Mouse (Mus musculus) left cerebral cortex, postnatal 4 days (tissue): ENCODE measurements at regions not wholly inside any gene's neighbourhood (a gene's known extent, or its start where the extent isn't known, plus 50 kb on each side); places are given as distances from the start of the nearest gene placed in this dataset.

Source experiments
- DNase-seq: peaks from one replicate; pipeline ENCODE4 v3.0.0-alpha.2; 2022
- intact Hi-C: fragments of 180-260 bp; cut with DNase I; formaldehyde crosslinking; loops from one replicate; pipeline ENCODE4 v1.15.1; 2025

DNA sequence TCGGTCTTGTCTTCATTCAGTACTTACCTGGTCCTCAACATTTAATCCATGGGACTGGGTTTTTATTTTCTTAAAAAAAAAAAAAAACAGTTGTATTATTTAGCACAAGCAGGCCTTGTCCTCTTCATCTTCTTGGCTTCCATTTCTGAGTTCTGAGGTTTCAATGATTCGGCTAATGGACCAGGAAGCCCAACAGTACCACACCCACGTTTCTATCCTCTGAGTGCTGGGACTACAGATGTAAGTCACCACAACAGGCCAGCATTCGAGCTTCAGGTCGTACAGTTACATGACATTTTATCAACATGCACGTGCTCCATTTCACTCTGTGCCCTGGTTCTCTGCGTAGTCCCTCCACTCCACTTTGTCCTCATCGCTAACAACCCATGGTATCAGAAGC lies 80.7 kb upstream of the 1700025G04Rik start:
- DNase-seq = no peak
- intact Hi-C loops = no loop called here

DNA sequence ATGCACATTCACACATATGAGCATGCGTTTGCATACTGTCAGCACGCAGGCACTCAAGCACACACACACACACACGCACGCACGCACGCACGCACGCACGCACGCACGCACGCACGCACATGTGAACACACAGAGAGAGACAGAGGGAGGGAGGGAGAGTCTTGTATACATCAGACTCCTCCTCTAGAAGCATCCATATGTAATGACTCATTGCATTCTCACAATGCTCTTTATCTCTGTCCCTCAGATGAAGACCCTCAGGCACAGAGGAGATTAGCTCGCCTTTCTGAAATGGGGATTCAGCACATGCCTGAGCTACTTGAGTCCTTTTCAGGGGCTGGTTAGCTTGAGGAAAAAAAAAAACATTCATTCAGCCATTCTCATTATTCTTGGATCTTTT lies 79.6 kb upstream of the 1700025G04Rik start:
- intact Hi-C loops = no loop called here
- no peak for DNase-seq

DNA sequence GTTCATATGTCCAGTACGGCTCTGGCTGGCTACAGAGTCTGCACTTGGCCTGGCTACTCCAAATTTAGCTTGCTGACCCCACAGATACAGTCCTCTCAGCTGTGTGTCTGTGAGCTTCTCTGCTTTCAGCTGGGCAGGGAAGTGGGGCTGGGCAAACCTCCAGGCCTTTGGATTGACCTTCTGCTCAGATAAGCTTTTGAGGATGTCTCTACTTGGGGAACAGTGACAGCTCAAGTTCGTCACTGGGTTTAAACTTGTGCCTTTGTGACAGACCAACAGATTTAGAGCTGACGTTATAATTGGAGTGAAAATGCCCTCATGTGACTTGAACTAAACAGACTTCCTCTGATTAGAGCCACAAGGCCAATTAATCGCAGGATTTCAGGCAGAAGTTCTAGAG lies 78.4 kb upstream of the 1700025G04Rik start:
- DNase-seq = peak; percentile 89

DNA sequence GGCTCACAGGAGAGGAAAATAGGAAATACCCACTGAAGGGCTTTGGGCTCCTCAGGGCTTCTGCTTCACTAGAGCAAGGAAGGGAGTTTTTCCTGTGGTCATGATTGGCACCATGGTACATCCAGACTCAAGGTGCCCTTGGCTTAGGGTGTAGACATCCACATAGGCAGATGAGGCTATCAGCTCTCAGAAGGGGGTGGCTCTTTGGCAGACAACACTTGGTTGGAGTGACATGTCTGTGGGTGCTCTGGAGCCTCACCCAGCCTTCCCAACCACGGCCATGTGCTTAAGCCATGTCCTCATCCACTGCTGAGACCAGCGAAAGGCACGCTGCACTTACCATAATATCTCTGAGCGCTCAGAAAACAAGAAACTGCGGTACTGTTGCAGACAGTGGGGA lies 77.8 kb upstream of the 1700025G04Rik start:
- DNase-seq = no peak
- intact Hi-C loops = no loop called here

More for the DNA sequence above, 78.4 kb upstream of the 1700025G04Rik start:
- intact Hi-C loops = no loop called here

DNA sequence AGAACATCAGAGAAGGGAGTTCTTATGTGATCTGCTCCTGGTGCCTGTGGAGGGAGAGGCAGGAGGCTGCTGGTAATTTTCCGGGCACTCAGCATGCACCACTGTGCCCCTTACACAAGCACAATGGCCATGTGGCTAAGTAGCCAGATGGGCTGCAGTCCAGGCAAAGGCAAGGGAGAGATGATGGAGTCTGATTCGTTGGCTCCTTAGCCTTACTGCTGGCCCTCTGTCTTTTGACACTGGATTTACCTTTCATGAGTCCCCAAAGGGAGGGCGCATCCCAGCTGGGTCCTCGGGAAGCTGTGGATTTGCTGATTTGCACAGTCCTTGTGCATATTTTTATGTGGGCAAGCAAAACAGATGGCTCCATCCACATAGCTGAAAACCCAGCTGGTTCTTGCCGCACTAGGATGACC lies 75.6 kb upstream of the 1700025G04Rik start:
- intact Hi-C loops = no loop called here
- peak; percentile 93 for DNase-seq

DNA sequence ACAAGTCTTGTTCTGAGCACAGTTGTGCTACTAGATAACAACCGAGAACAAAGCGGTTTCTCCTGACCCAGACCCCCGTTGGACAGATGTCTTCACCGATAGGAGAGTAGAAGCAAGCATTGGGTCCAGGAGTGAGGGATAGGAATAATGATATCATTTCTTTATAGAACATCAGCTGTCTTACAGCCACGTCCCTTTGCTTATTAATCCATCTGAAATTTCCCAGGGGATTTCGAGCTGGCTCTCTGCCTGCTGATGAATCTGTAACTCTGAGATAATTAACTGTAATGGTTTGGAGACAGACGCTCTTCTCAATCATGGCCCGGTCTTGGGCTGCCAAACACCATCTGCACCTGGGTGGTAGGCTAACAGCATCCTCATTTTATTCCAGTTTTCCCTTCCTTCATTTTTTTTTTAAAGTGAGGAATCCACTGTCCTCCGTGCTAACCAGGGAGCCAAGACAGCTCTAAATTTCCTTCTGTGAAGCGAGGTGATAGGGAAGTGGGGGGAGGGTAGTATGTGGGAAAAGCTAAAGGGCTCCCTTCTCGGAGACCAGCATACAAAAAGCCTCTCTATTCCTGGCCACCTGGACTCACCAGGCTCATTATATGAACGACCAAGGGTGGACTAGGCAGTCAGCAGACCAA lies 75.0 kb upstream of the 1700025G04Rik start:
- DNase-seq = peak; percentile 92
- intact Hi-C loops = no loop called here

DNA sequence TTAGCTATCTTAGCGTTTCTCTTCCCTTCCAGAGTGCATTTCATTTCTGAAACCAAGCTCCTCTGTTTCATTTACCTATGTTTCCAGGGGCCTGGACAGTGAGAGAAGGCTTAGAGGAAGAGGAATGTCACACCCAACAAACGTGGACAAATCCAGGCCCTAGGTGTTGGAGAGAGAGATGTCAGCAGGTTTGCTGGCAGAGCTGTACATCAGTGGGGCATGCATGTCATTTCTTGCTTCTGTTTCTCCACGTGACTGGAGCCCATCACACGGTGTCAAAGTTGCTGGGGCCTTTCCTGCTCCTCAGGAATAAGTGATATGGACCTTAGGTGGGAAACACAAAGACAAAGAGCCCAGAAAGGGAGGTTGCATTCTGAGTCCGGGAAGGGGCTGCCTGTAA lies 74.3 kb upstream of the 1700025G04Rik start:
- DNase-seq = no peak
- intact Hi-C loops = no loop called here

DNA sequence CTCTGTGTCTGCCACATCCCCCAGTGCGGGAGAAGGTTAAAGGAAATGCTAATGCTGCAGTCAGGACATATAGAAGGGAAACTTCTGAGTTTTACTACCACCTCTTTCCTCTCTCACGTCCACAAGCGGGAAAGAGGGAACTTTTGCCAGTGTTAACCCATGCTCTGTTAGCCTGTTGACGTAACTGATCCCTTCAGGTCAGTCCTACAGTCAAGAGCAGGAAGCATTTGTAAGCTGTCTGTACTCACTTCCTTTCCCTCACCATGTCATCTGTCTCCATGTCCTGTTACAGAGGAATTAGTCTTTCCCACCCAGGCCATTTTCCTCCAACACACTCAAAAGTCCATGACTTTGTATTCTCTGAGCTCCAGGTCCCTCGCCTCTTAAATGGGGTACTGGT lies 62.5 kb upstream of the 1700025G04Rik start:
- no peak for DNase-seq
- intact Hi-C loops = no loop called here

DNA sequence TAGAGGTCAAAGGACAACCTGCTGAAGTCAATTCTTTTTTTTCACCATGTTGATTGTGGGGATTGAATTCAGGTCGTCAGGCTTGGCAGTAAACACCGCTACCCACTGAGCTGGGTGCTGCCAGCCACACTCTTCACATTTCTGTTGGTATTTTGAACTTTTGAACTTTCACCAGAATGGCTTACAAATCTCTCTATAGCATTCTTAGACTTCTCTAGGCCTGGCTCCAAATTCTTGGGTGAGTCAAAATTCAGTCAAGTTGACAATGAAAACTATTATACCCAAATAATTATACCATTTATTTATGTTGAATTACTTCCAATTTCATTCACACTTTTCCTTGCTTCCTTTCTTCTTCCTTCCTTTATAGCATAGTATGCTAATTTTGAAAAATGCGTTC lies 58.8 kb upstream of the 1700025G04Rik start:
- no peak for DNase-seq
- intact Hi-C loops = no loop called here

DNA sequence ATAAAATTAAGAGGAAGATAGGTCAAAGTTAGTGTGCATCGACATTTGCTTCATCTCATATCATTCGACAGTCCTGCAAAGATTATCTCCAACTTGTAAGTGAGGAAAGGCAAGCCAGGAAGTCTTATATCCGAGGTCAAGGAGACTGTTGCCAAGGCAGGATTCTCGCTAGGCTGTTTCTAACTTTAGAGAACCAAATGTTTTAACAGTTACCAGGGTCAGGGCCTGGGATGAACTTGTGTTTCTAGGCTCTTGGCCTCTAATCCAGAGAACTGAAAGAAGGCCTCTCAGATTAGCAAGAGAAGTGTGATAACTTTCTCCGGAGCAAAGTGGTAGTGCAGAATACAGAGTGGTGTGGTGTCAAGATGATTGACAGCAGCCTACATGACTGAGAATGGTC lies 50.2 kb upstream of the 1700025G04Rik start:
- intact Hi-C loops = no loop called here
- DNase-seq = no peak
